Comparison of ENCODE assay signal across 20 mouse cellular contexts in the genomic region with DNA sequence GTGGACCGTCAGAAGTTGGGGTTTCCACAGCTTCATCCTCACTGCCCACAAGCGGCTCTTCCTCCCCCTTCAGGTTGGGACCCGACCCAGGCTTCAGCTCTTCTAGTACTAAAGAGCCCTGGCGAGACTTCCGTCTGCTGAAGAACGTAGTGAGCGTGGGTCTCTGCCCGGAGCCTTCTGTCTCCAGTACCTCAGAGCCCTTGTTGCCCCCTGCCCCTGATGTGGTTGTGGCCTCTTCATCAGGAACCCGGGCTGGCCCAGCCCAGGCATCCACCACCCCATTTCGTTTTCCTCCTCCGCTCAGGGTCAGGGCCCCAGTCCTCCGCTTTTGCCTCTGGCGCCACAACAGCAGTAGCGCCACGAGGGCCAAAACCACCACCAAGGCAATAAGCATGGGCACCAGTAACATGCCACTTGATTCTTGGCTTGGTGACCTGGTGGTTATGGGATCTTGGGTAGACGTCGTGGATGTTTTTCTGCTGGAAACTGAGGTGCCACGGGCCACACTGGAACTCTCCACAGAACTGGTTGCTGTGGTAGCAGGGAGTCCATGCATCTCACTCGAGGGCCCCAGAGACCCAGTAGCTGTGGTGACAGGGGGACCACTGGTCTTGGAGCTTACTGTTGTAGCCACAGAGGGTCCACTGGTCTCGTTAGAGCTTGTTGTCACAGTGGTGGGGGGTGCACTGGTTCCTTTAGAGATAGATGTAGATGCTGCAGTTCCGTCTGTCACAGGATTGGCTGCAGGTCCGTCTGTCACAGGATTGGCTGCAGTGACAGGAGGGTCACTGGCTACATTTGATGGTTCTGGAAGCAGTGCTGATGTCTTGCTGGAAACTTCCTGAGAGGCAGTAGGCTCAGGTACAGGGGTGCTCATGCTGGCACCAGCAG. TPM values are rescaled to one million over a fixed set of nuclear protein-coding genes. Genes with fewer than 3 reads are reported as not detected.
A peak's percentile ranks its signal among the peaks of the same experiment; 100 is the strongest.
DNase-seq lines count a peak whose midpoint lies in the region; ATAC-seq and TF ChIP-seq lines count a peak whose summit lies in the region.
"Had no signal": no experiment of that assay in that cellular context is flagged by ENCODE, and none has a peak within 500 bp of the region (broad histone marks: within the 10 kb centered on the region; RNA-seq: fewer than 3 reads in every experiment).

No protein-coding gene starts in this region.

- no peak overlapping the region for H3K27ac ChIP-seq in heart, embryonic 16.5 days (ENCODE audit: low read length)
- peak overlapping the region; percentile 99 for H3K27ac ChIP-seq in MEL (ENCODE audit: control insufficient read depth, low read depth, low read length)
- H3K27ac ChIP-seq in liver, embryonic 15.5 days (replicated peaks) = peak overlapping the region; percentile 87
- H3K27ac ChIP-seq in small intestine, adult 2 months (ENCODE audit: insufficient read depth, low read depth, low read length) = no peak overlapping the region
- H3K27ac ChIP-seq: forebrain, embryonic 13.5 days; hindbrain, postnatal 0 days; neural tube, embryonic 15.5 days; stomach, postnatal 0 days had no signal

- no peak overlapping the region; the same call in 1 of the 2 replicates for H3K4me3 ChIP-seq in heart, embryonic 16.5 days (ENCODE audit: low read length)
- H3K4me3 ChIP-seq in MEL (ENCODE audit: control insufficient read depth in 1 of 2, insufficient read depth in 1 of 2, low read depth in 2 of 2, low read length in 2 of 2) = peak overlapping the region; percentile 67 to 80
- H3K4me3 ChIP-seq in liver, embryonic 15.5 days (replicated peaks) = peak overlapping the region; percentile 51
- peak overlapping the region; percentile 35 for H3K4me3 ChIP-seq in small intestine, adult 2 months (ENCODE audit: low read depth, low read length)
- H3K4me3 ChIP-seq: forebrain, embryonic 13.5 days; neural tube, embryonic 15.5 days had no signal

- H3K36me3 ChIP-seq in heart, embryonic 16.5 days (ENCODE audit: control insufficient read depth, insufficient read depth) = no peaks in the 10 kb centered on the region
- H3K36me3 ChIP-seq in MEL (ENCODE audit: control insufficient read depth in 1 of 2, insufficient read depth in 2 of 2, low read length in 2 of 2) = peaks cover 0 to 41% of the 10 kb centered on the region in 2 experiments; a peak in 3 of 4 replicates
- no peaks in the 10 kb centered on the region; the same call in 1 of the 2 replicates for H3K36me3 ChIP-seq in liver, embryonic 15.5 days (replicated peaks)
- H3K36me3 ChIP-seq in small intestine, adult 2 months (ENCODE audit: control insufficient read depth, insufficient read depth, low read length) = no peaks in the 10 kb centered on the region
- H3K36me3 ChIP-seq: neural tube, embryonic 15.5 days had no signal

- no peak for TF ChIP-seq RAD21 in MEL (IDR thresholded peaks at IDR 0.05; ENCODE audit: low read depth, low read length)

- peaks cover 51% of the 10 kb centered on the region for H3K79me2 ChIP-seq in MEL (ENCODE audit: control insufficient read depth, insufficient read depth, low read length, poor library complexity)

- H3K9me3 ChIP-seq in heart, embryonic 16.5 days (replicated peaks; ENCODE audit: control insufficient read depth, low read length) = no peaks in the 10 kb centered on the region
- no peaks in the 10 kb centered on the region for H3K9me3 ChIP-seq in MEL (replicated peaks; ENCODE audit: insufficient read depth, low read length)
- no peaks in the 10 kb centered on the region for H3K9me3 ChIP-seq in liver, embryonic 15.5 days (replicated peaks)
- H3K9me3 ChIP-seq: forebrain, embryonic 13.5 days; neural tube, embryonic 15.5 days had no signal

- no peaks in the 10 kb centered on the region for H3K27me3 ChIP-seq in heart, embryonic 16.5 days (ENCODE audit: control insufficient read depth, insufficient read depth, low read length)
- H3K27me3 ChIP-seq in MEL (ENCODE audit: control insufficient read depth in 1 of 2, insufficient read depth in 2 of 2, low read length in 2 of 2) = no peaks in the 10 kb centered on the region
- no peaks in the 10 kb centered on the region for H3K27me3 ChIP-seq in liver, embryonic 15.5 days
- H3K27me3 ChIP-seq in small intestine, adult 2 months (ENCODE audit: control insufficient read depth, insufficient read depth, low read length) = no peaks in the 10 kb centered on the region
- H3K27me3 ChIP-seq: neural tube, embryonic 15.5 days had no signal

- no peak for ATAC-seq in heart, embryonic 16.5 days (replicated peaks; ENCODE audit: extremely low read depth, insufficient read depth, low FRiP score)
- no peak for ATAC-seq in liver, embryonic 15.5 days (ENCODE audit: insufficient read depth)
- ATAC-seq: forebrain, embryonic 13.5 days; hindbrain, postnatal 0 days had no signal

- 76% methylated on average over 22 of the region's 22 CpGs for WGBS in heart, embryonic 16.5 days
- WGBS in liver, embryonic 15.5 days (ENCODE audit: insufficient replicate concordance) = 48% methylated on average over 22 of the region's 22 CpGs
- 77% methylated on average over 22 of the region's 22 CpGs for WGBS in small intestine, adult 2 months

- H3K9ac ChIP-seq in heart, embryonic 16.5 days (ENCODE audit: low read length) = no peak overlapping the region
- H3K9ac ChIP-seq in MEL (ENCODE audit: control insufficient read depth, low read depth, low read length, poor library complexity, severe bottlenecking) = peak overlapping the region; percentile 73
- peak overlapping the region; percentile 24 for H3K9ac ChIP-seq in liver, embryonic 15.5 days
- H3K9ac ChIP-seq: forebrain, embryonic 13.5 days; neural tube, embryonic 15.5 days had no signal

- no peak for TF ChIP-seq CTCF in MEL (IDR thresholded peaks at IDR 0.05 in 2 of 3, conservative IDR thresholded peaks at IDR 0.05 in 1 of 3; ENCODE audit: control insufficient read depth in 1 of 3, insufficient read depth in 1 of 3, low read depth in 2 of 3, low read length in 3 of 3, poor library complexity in 1 of 3, severe bottlenecking in 1 of 3)
- no peak for TF ChIP-seq CTCF in small intestine, adult 2 months (IDR thresholded peaks at IDR 0.05; ENCODE audit: extremely low read depth, insufficient read length, insufficient replicate concordance, low read depth, low read length)

- no peak for TF ChIP-seq EP300 in MEL (IDR thresholded peaks at IDR 0.05; ENCODE audit: low read depth in 1 of 2, low read length in 2 of 2)

- H3K4me1 ChIP-seq in heart, embryonic 16.5 days (ENCODE audit: control insufficient read depth, insufficient read depth, low read length) = no peaks in the 10 kb centered on the region
- peaks cover 7 to 44% of the 10 kb centered on the region in 2 experiments for H3K4me1 ChIP-seq in MEL (ENCODE audit: control insufficient read depth in 1 of 2, insufficient read depth in 2 of 2, low read length in 2 of 2)
- H3K4me1 ChIP-seq in liver, embryonic 15.5 days (replicated peaks) = peaks cover 76% of the 10 kb centered on the region
- H3K4me1 ChIP-seq in small intestine, adult 2 months (ENCODE audit: control insufficient read depth, insufficient read depth, insufficient read length, low read length) = no peaks in the 10 kb centered on the region; the same call in 1 of the 2 replicates
- H3K4me1 ChIP-seq: forebrain, embryonic 13.5 days; neural tube, embryonic 15.5 days had no signal

- no peak for DNase-seq in heart, adult 18-20 months
- DNase-seq in MEL (ENCODE audit: low read depth, low spot score) = peak; percentile 68
- DNase-seq in lung, postnatal 4 days = no peak
- no peak for DNase-seq in cerebellum, adult 9-10 months
- no peak for DNase-seq in urinary bladder, postnatal 36 days (ENCODE audit: low spot score in 2 of 2)
- DNase-seq: adrenal gland, postnatal 36 days; cerebellum, adult 2 months; midbrain, embryonic 14.5 days had no signal

- peak overlapping the region; percentile 1 for H3K4me2 ChIP-seq in heart, embryonic 16.5 days (ENCODE audit: low read depth, low read length)
- H3K4me2 ChIP-seq in liver, embryonic 15.5 days = peak overlapping the region; percentile 71
- H3K4me2 ChIP-seq: forebrain, embryonic 13.5 days; neural tube, embryonic 15.5 days had no signal

- TF ChIP-seq POLR2A in MEL (IDR thresholded peaks at IDR 0.05; ENCODE audit: control insufficient read depth in 1 of 2, insufficient read depth in 1 of 2, low read depth in 1 of 2, low read length in 2 of 2, poor library complexity in 1 of 2) = peak; percentile 32 to 36; a peak in 1 of 4 replicates
- no peak for TF ChIP-seq POLR2A in small intestine, adult 2 months (IDR thresholded peaks at IDR 0.05; ENCODE audit: low read depth, low read length)

RNA-seq across cellular contexts. Expression of gene Spn, which starts 1.2 kb away (rescaled TPM):
- 1.2 and 2.6 TPM in 2 replicates for polyA plus RNA-seq in heart, embryonic 16.5 days (2015; fragmentation: Nextera tagmentation; extraction: Ambion mirVana)
- 1 to 10 TPM in 1 of 2 experiments, under 1 TPM in 1; 0.55 to 2.6 TPM for total RNA-seq in heart, adult 18-20 months (2021)
- 169 and 182 TPM in 2 replicates for total RNA-seq in MEL (2012; rRNA removed)
- 100 to 1,000 TPM; 135 to 184 TPM for polyA plus RNA-seq in MEL (2012; ENCODE audit: insufficient read depth in 1 of 2, insufficient read length in 2 of 2, low read depth in 1 of 2, low replicate concordance in 2 of 2, missing spikeins in 1 of 2)
- polyA plus RNA-seq in liver, embryonic 15.5 days (2015; fragmentation: Nextera tagmentation; extraction: Ambion mirVana) = 6.7 and 6.8 TPM in 2 replicates
- polyA plus RNA-seq in small intestine, adult 2 months (2012; rRNA removed) = 2.4 and 3.9 TPM in 2 replicates
- polyA plus RNA-seq: embryonic facial prominence, embryonic 11.5 days; midbrain, embryonic 14.5 days had no signal

RNA-seq across cellular contexts. Expression of gene Qprt, which starts 14.4 kb away (rescaled TPM):
- 2.1 and 2.6 TPM in 2 replicates for polyA plus RNA-seq in heart, embryonic 16.5 days (2015; fragmentation: Nextera tagmentation; extraction: Ambion mirVana)
- total RNA-seq in heart, adult 18-20 months (2021) = under 1 TPM in 1 of 2 experiments, not detected in 1; 0.49 TPM
- total RNA-seq in MEL (2012; rRNA removed) = 2.5 and 2.7 TPM in 2 replicates
- 1 to 10 TPM in 1 of 2 experiments, not detected in 1; 3.7 TPM for polyA plus RNA-seq in MEL (2012; ENCODE audit: insufficient read depth in 1 of 2, insufficient read length in 2 of 2, low read depth in 1 of 2, low replicate concordance in 2 of 2, missing spikeins in 1 of 2)
- polyA plus RNA-seq in liver, embryonic 15.5 days (2015; fragmentation: Nextera tagmentation; extraction: Ambion mirVana) = 65.5 and 76.7 TPM in 2 replicates
- polyA plus RNA-seq in small intestine, adult 2 months (2012; rRNA removed) = 0.37 and 1.7 TPM in 2 replicates

RNA-seq across cellular contexts. Expression of gene AI467606, which starts 45.3 kb away (rescaled TPM):
- 4.9 and 8.4 TPM in 2 replicates for polyA plus RNA-seq in heart, embryonic 16.5 days (2015; fragmentation: Nextera tagmentation; extraction: Ambion mirVana)
- 1 to 10 TPM; 1.3 to 2.9 TPM for total RNA-seq in heart, adult 18-20 months (2021)
- 51.1 and 54.9 TPM in 2 replicates for total RNA-seq in MEL (2012; rRNA removed)
- polyA plus RNA-seq in MEL (2012; ENCODE audit: insufficient read depth in 1 of 2, insufficient read length in 2 of 2, low read depth in 1 of 2, low replicate concordance in 2 of 2, missing spikeins in 1 of 2) = 100 to 1,000 TPM in 1 of 2 experiments, 10 to 100 TPM in 1; 79.4 to 101 TPM
- 8.2 and 9.5 TPM in 2 replicates for polyA plus RNA-seq in liver, embryonic 15.5 days (2015; fragmentation: Nextera tagmentation; extraction: Ambion mirVana)
- polyA plus RNA-seq in small intestine, adult 2 months (2012; rRNA removed) = 21.2 and 22.7 TPM in 2 replicates

RNA-seq across cellular contexts. Expression of gene Zg16, which starts 49.3 kb away (rescaled TPM):
- polyA plus RNA-seq in heart, embryonic 16.5 days (2015; fragmentation: Nextera tagmentation; extraction: Ambion mirVana) = 18.3 TPM in 1 of 2 replicates, not detected in the other
- not detected for total RNA-seq in heart, adult 18-20 months (2021)
- total RNA-seq in MEL (2012; rRNA removed) = 57.1 and 89.3 TPM in 2 replicates
- polyA plus RNA-seq in MEL (2012; ENCODE audit: insufficient read depth in 1 of 2, insufficient read length in 2 of 2, low read depth in 1 of 2, low replicate concordance in 2 of 2, missing spikeins in 1 of 2) = 10 to 100 TPM in 1 of 2 experiments, not detected in 1; 50.4 TPM
- 0.24 and 0.33 TPM in 2 replicates for polyA plus RNA-seq in liver, embryonic 15.5 days (2015; fragmentation: Nextera tagmentation; extraction: Ambion mirVana)
- polyA plus RNA-seq in small intestine, adult 2 months (2012; rRNA removed) = 4,647 and 5,350 TPM in 2 replicates
- total RNA-seq: adrenal gland, postnatal 36 days; gastrocnemius, adult 8-10 months; hindbrain, postnatal 0 days; left cerebral cortex, adult 8-10 months had no signal
- polyA plus RNA-seq: embryonic facial prominence, embryonic 11.5 days; forebrain, embryonic 13.5 days; heart, embryonic 14.5 days; hindbrain, postnatal 0 days; kidney, embryonic 16.5 days; midbrain, embryonic 14.5 days; neural tube, embryonic 15.5 days had no signal

RNA-seq across cellular contexts. Expression of gene Cd2bp2, which starts 59.4 kb away (rescaled TPM):
- polyA plus RNA-seq in heart, embryonic 16.5 days (2015; fragmentation: Nextera tagmentation; extraction: Ambion mirVana) = 42.2 and 44.4 TPM in 2 replicates
- 10 to 100 TPM; 35.1 to 36.9 TPM for total RNA-seq in heart, adult 18-20 months (2021)
- total RNA-seq in MEL (2012; rRNA removed) = 55.6 and 64.8 TPM in 2 replicates
- 10 to 100 TPM in 1 of 2 experiments, not detected in 1; 56.7 TPM for polyA plus RNA-seq in MEL (2012; ENCODE audit: insufficient read depth in 1 of 2, insufficient read length in 2 of 2, low read depth in 1 of 2, low replicate concordance in 2 of 2, missing spikeins in 1 of 2)
- polyA plus RNA-seq in liver, embryonic 15.5 days (2015; fragmentation: Nextera tagmentation; extraction: Ambion mirVana) = 18.0 and 21.5 TPM in 2 replicates
- polyA plus RNA-seq in small intestine, adult 2 months (2012; rRNA removed) = 7.6 and 13.9 TPM in 2 replicates

Comparison
In these comparisons a context has a peak if more than half of its experiments do, and no peak if none do; other contexts are left out.
1. H3K27ac ChIP-seq: peak in MEL (single experiment) and liver, embryonic 15.5 days (single experiment); none in heart, embryonic 16.5 days (single experiment) and small intestine, adult 2 months (single experiment).
2. RNA of gene Spn, which starts 1.2 kb away (polyA plus RNA-seq): 135 to 184 TPM in MEL; 6.7 to 6.8 TPM in liver, embryonic 15.5 days, 2.4 to 3.9 TPM in small intestine, adult 2 months and 1.2 to 2.6 TPM in heart, embryonic 16.5 days; every median in the first group is over 10 times any median in the second.
3. RNA of gene Qprt, which starts 14.4 kb away (polyA plus RNA-seq): 65.5 to 76.7 TPM in liver, embryonic 15.5 days; 3.7 TPM in MEL, 2.1 to 2.6 TPM in heart, embryonic 16.5 days and 0.37 to 1.7 TPM in small intestine, adult 2 months; every median in the first group is over 10 times any median in the second.